Mouse (Mus musculus) cortical plate, adult 2 months (tissue): ENCODE measurements around the gene Zfp1. TPM values are rescaled to one million over a fixed set of nuclear protein-coding genes. Genes with fewer than 3 reads are reported as not detected.

ENCODE experiments used
- H3K27ac ChIP-seq: fragments of 200-500 bp; 2 replicates; pipeline ENCODE4 v1.5.1; 2012; ENCODE audit warnings: low read length, control low read depth, inconsistent platforms; ENCODE audit not compliant: insufficient read depth
- H3K4me1 ChIP-seq: fragments of 200-500 bp; 2 replicates; pipeline ENCODE4 v1.6.1; 2011; ENCODE audit warnings: low read length; ENCODE audit not compliant: control insufficient read depth, insufficient read depth
- H3K4me3 ChIP-seq: fragments of 200-500 bp; 2 replicates; pipeline ENCODE4 v1.5.1; 2011; ENCODE audit warnings: mild to moderate bottlenecking, low read length, control low read depth; ENCODE audit not compliant: insufficient read depth
- CTCF ChIP-seq: fragments of 200-500 bp; IDR thresholded peaks from 2 replicates; pipeline ENCODE4 v1.5.1; 2011; ENCODE audit warnings: mild to moderate bottlenecking, control low read depth, low read length; ENCODE audit not compliant: insufficient read depth; ENCODE audit errors: extremely low read depth
- POLR2A ChIP-seq: fragments of 200-500 bp; IDR thresholded peaks from 2 replicates; pipeline ENCODE4 v1.6.1; 2011; ENCODE audit warnings: mild to moderate bottlenecking, low read length, control low read depth; ENCODE audit not compliant: insufficient read depth; ENCODE audit errors: extremely low read depth
- polyA plus RNA-seq: library from polyadenylated mRNA; depleted of rRNA; stranded (reverse); fragments of >200 nt; gene quantifications from 2 replicates; pipeline ENCODE4 v1.2.3, GENCODE M21; 2012

Zfp1 gene
- polyA plus RNA-seq, 1 experiment: 27.0 TPM

- Histone ChIP-seq H3K4me3 (no peak within 1 kb of the TSS), H3K27ac (no peak within 1 kb of the TSS), H3K4me1 (no peaks in the 10 kb centered on the region)
- TF ChIP-seq POLR2A: no peak
Measured at GRCm38 (mm10) chr8:111690960-111691445, 47.8 kb downstream of the Zfp1 start, which contains the start of gene Ctrb1. TSS of gene Ctrb1 (minus strand) at chr8:111691010.

GRCm38 (mm10) chr8:111693261-111693741 is 50.1 kb downstream of the Zfp1 start:
- H3K4me1 ChIP-seq: no peaks in the 10 kb centered on the region
- no peak overlapping the region for H3K4me3 ChIP-seq
- TF ChIP-seq POLR2A: no peak
- TF ChIP-seq CTCF: no peak
- H3K27ac ChIP-seq: no peak overlapping the region

GRCm38 (mm10) chr8:111695441-111695840 is 52.2 kb downstream of the Zfp1 start:
- H3K27ac ChIP-seq: no peak overlapping the region
- no peak overlapping the region for H3K4me3 ChIP-seq
- no peaks in the 10 kb centered on the region for H3K4me1 ChIP-seq
- TF ChIP-seq CTCF (no peak), POLR2A (no peak)

- no peaks in the 10 kb centered on the region for H3K4me1 ChIP-seq
- no peak for TF ChIP-seq CTCF
- TF ChIP-seq POLR2A: no peak
- H3K27ac ChIP-seq: no peak overlapping the region
- H3K4me3 ChIP-seq: no peak overlapping the region
Measured at GRCm38 (mm10) chr8:111697655-111698054, 54.5 kb downstream of the Zfp1 start.

- Histone ChIP-seq H3K4me3 (no peak overlapping the region), H3K27ac (no peak overlapping the region), H3K4me1 (no peaks in the 10 kb centered on the region)
- TF ChIP-seq POLR2A (no peak), CTCF (no peak)
Measured at GRCm38 (mm10) chr8:111699035-111699434, 55.8 kb downstream of the Zfp1 start.

- no peak for TF ChIP-seq POLR2A
- no peak for TF ChIP-seq CTCF
- no peak overlapping the region for H3K27ac ChIP-seq
- no peak overlapping the region for H3K4me3 ChIP-seq
- no peaks in the 10 kb centered on the region for H3K4me1 ChIP-seq
Measured at GRCm38 (mm10) chr8:111700201-111700600, 57.0 kb downstream of the Zfp1 start.

GRCm38 (mm10) chr8:111700740-111701139 is 57.5 kb downstream of the Zfp1 start:
- H3K4me1 ChIP-seq: no peaks in the 10 kb centered on the region
- no peak for TF ChIP-seq POLR2A
- no peak for TF ChIP-seq CTCF
- H3K4me3 ChIP-seq: no peak overlapping the region
- H3K27ac ChIP-seq: no peak overlapping the region

- H3K27ac ChIP-seq: no peak overlapping the region
- no peak overlapping the region for H3K4me3 ChIP-seq
- H3K4me1 ChIP-seq: no peaks in the 10 kb centered on the region
- TF ChIP-seq POLR2A (no peak), CTCF (no peak)
Measured at GRCm38 (mm10) chr8:111701380-111701779, 58.2 kb downstream of the Zfp1 start.

- H3K4me3 ChIP-seq: no peak overlapping the region
- TF ChIP-seq CTCF (no peak), POLR2A (no peak)
- H3K4me1 ChIP-seq: no peaks in the 10 kb centered on the region
- H3K27ac ChIP-seq: no peak overlapping the region
Measured at GRCm38 (mm10) chr8:111704585-111704984, 61.4 kb downstream of the Zfp1 start.

- Histone ChIP-seq H3K4me3 (no peak overlapping the region), H3K27ac (no peak overlapping the region), H3K4me1 (no peaks in the 10 kb centered on the region)
- no peak for TF ChIP-seq POLR2A
- TF ChIP-seq CTCF: no peak
Measured at GRCm38 (mm10) chr8:111705222-111705621, 62.0 kb downstream of the Zfp1 start.
